14 mouse cellular contexts compared by ENCODE assay signal in the genomic region with DNA sequence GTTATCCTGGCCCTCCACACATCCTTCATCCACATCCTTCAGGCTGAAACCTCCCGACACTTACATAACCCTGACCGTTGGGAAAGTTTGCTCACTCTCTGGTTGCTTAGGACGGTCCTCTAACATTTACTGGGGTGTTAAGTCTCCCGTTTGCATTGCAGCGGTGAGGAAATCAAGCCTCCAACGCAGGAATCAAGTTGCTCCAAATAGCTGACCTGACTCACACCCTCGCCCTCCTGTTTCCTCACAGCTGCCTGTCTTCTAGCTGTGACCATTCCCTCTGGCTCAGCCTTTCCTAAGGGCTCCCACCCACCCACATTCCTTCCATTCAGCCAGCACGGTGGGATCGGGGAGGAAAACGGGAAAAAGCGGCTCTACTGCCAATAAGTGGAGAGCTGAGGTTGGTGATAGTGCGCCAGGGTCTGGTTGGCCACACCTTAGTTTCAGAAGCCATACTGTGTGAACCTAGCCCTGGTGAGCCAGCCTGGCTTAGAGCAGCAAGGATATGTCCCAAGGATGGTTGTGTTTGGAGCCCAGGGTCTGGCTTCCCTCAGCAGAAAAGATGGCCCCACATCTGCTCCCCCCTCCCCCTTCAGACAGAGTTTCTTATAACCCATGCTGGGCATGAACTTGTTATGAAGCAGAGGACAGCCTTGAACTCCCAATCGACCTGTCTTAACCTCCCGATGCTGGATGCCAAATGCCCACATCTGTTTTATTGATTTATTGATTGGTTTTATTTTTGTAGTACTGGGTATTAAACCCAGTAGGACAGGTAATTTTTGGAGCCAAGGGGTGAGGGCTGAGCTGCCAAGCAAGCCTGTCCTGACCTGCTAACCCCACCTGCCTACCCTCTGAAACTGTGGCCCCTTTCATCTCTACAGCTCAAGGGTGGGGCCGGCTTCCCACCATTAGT. TPM values are rescaled to one million over a fixed set of nuclear protein-coding genes. Genes with fewer than 3 reads are reported as not detected.
A peak's percentile ranks its signal among the peaks of the same experiment; 100 is the strongest.
DNase-seq lines count a peak whose midpoint lies in the region; ATAC-seq and TF ChIP-seq lines count a peak whose summit lies in the region.
"Had no signal": no experiment of that assay in that cellular context is flagged by ENCODE, and none has a peak within 500 bp of the region (broad histone marks: within the 10 kb centered on the region; RNA-seq: fewer than 3 reads in every experiment).

No protein-coding gene starts in this region.

- peaks cover 33% of the 10 kb centered on the region for H3K4me1 ChIP-seq in heart, embryonic 12.5 days (replicated peaks)
- no peaks in the 10 kb centered on the region for H3K4me1 ChIP-seq in heart, adult 2 months (ENCODE audit: control insufficient read depth, insufficient read depth, low read length)
- H3K4me1 ChIP-seq in liver, embryonic 16.5 days (ENCODE audit: control insufficient read depth, low read depth, low read length): peaks cover 6% of the 10 kb centered on the region; the same call in 1 of the 2 replicates
- H3K4me1 ChIP-seq in ES-E14 (ENCODE audit: control insufficient read depth in 2 of 2, insufficient read depth in 2 of 2, low read length in 2 of 2, poor library complexity in 1 of 2): peaks cover 3 to 27% of the 10 kb centered on the region in 2 experiments; a peak in 3 of 4 replicates
- no peaks in the 10 kb centered on the region for H3K4me1 ChIP-seq in hindbrain, embryonic 16.5 days (ENCODE audit: control insufficient read depth, insufficient read depth, low read depth, low read length)

- in situ Hi-C loops in ES-E14 (cut with MboI; ENCODE audit: low sequenced_read_pairs in 2 of 2, unreplicated experiment in 2 of 2): no loop called here

- no peak for TF ChIP-seq CTCF in heart, adult 2 months (IDR thresholded peaks at IDR 0.05)

- H3K79me2 ChIP-seq in heart, adult 2 months (replicated peaks; ENCODE audit: control insufficient read depth, insufficient read depth, low read length): no peaks in the 10 kb centered on the region

- no peak for ATAC-seq in heart, embryonic 12.5 days (ENCODE audit: insufficient number of reproducible peaks, low FRiP score)
- no peak; the same call in 1 of the 2 replicates for ATAC-seq in liver, embryonic 16.5 days (ENCODE audit: low read depth)
- ATAC-seq in hindbrain, embryonic 16.5 days: no peak

- no peak for TF ChIP-seq POLR2A in heart, adult 2 months (IDR thresholded peaks at IDR 0.05; ENCODE audit: insufficient read depth, low read depth, low read length)

- no peak for DNase-seq in heart, adult 2 months
- DNase-seq in liver (no peak), ES-E14 (ENCODE audit: low read depth, low spot score) (no peak)
- DNase-seq in lung, postnatal 25 days (ENCODE audit: low spot score): peak; percentile 46
- DNase-seq in layer of hippocampus, adult 11-12 months (ENCODE audit: low spot score): no peak
- DNase-seq: heart, adult 11 months had no signal

- H3K9me3 ChIP-seq in heart, embryonic 12.5 days (replicated peaks): no peaks in the 10 kb centered on the region
- no peaks in the 10 kb centered on the region for H3K9me3 ChIP-seq in liver, embryonic 16.5 days (replicated peaks; ENCODE audit: control insufficient read depth, low read length)
- H3K9me3 ChIP-seq in ES-E14 (ENCODE audit: control insufficient read depth, insufficient read depth, low read depth, low read length): no peaks in the 10 kb centered on the region
- no peaks in the 10 kb centered on the region for H3K9me3 ChIP-seq in hindbrain, embryonic 16.5 days (ENCODE audit: control insufficient read depth, low read length)
- H3K9me3 ChIP-seq: embryonic facial prominence, embryonic 15.5 days had no signal

- peak overlapping the region; percentile 37 for H3K27ac ChIP-seq in heart, embryonic 12.5 days (ENCODE audit: poor library complexity, severe bottlenecking)
- H3K27ac ChIP-seq in heart, adult 2 months: no peak overlapping the region
- peak overlapping the region; percentile 54 for H3K27ac ChIP-seq in liver, embryonic 16.5 days (ENCODE audit: low read length)
- H3K27ac ChIP-seq in ES-E14 (ENCODE audit: insufficient read depth, low read depth, low read length, poor library complexity, severe bottlenecking): 0 out of 2 replicates have a peak overlapping the region, but pooled peaks have one; percentile 9
- H3K27ac ChIP-seq in hindbrain, embryonic 16.5 days (ENCODE audit: low read depth, low read length): no peak overlapping the region
- H3K27ac ChIP-seq: embryonic facial prominence, embryonic 15.5 days had no signal

- intact Hi-C loops in heart, adult 2 months (cut with DNase I): loop anchor here (1.0 kb wide), 1 partner anchor 204 kb away; no protein-coding TSS in a partner anchor

- no peak for TF ChIP-seq EP300 in heart, adult 2 months (IDR thresholded peaks at IDR 0.05; ENCODE audit: insufficient read depth, low read depth, low read length)

- 0 out of 2 replicates have a peak overlapping the region, but pooled peaks have one; percentile 23 for H3K9ac ChIP-seq in heart, embryonic 12.5 days
- H3K9ac ChIP-seq in heart, adult 2 months (ENCODE audit: low read depth, low read length): no peak overlapping the region
- H3K9ac ChIP-seq in liver, embryonic 16.5 days (ENCODE audit: low read depth, low read length): no peak overlapping the region
- no peak overlapping the region for H3K9ac ChIP-seq in ES-E14 (ENCODE audit: insufficient read depth, low read depth, low read length, poor library complexity, severe bottlenecking)
- H3K9ac ChIP-seq in hindbrain, embryonic 16.5 days (ENCODE audit: low read depth, low read length): no peak overlapping the region
- H3K9ac ChIP-seq: embryonic facial prominence, embryonic 15.5 days had no signal

- no peaks in the 10 kb centered on the region for H3K36me3 ChIP-seq in heart, embryonic 12.5 days
- H3K36me3 ChIP-seq in heart, adult 2 months (ENCODE audit: control insufficient read depth, insufficient read depth, low read length): no peaks in the 10 kb centered on the region
- H3K36me3 ChIP-seq in liver, embryonic 16.5 days (ENCODE audit: control insufficient read depth, insufficient read depth): no peaks in the 10 kb centered on the region
- H3K36me3 ChIP-seq in ES-E14 (ENCODE audit: control insufficient read depth, insufficient read depth, low read length, poor library complexity, severe bottlenecking): peaks cover 2% of the 10 kb centered on the region; the same call in 1 of the 2 replicates
- no peaks in the 10 kb centered on the region for H3K36me3 ChIP-seq in hindbrain, embryonic 16.5 days (ENCODE audit: control insufficient read depth, insufficient read depth, low read length)
- H3K36me3 ChIP-seq: embryonic facial prominence, embryonic 15.5 days had no signal

- no peak overlapping the region for H3K4me3 ChIP-seq in heart, embryonic 12.5 days
- no peak overlapping the region for H3K4me3 ChIP-seq in heart, adult 2 months
- H3K4me3 ChIP-seq in liver, embryonic 16.5 days (ENCODE audit: low read depth, low read length): no peak overlapping the region
- H3K4me3 ChIP-seq in ES-E14 (ENCODE audit: insufficient read depth in 1 of 2, low read depth in 1 of 2, low read length in 2 of 2, poor library complexity in 1 of 2, severe bottlenecking in 1 of 2): no peak overlapping the region
- H3K4me3 ChIP-seq in hindbrain, embryonic 16.5 days (ENCODE audit: low read length): no peak overlapping the region
- H3K4me3 ChIP-seq: embryonic facial prominence, embryonic 15.5 days had no signal

- WGBS in heart, embryonic 12.5 days: 25% methylated on average over 15 of the region's 15 CpGs
- WGBS in heart, adult 2 months: 36% methylated on average over 15 of the region's 15 CpGs
- WGBS in liver, embryonic 16.5 days (ENCODE audit: insufficient replicate concordance): 30% methylated on average over 15 of the region's 15 CpGs
- 54% methylated on average over 15 of the region's 15 CpGs for WGBS in hindbrain, embryonic 16.5 days

- H3K27me3 ChIP-seq in heart, embryonic 12.5 days (replicated peaks): peaks cover 19% of the 10 kb centered on the region
- H3K27me3 ChIP-seq in heart, adult 2 months (ENCODE audit: control insufficient read depth, insufficient read depth, low read length): peaks cover 2% of the 10 kb centered on the region; the same call in 1 of the 2 replicates
- H3K27me3 ChIP-seq in liver, embryonic 16.5 days (ENCODE audit: control insufficient read depth, insufficient read depth, low read depth, low read length): peaks cover 12% of the 10 kb centered on the region
- H3K27me3 ChIP-seq in hindbrain, embryonic 16.5 days (replicated peaks; ENCODE audit: control insufficient read depth, insufficient read depth, low read length): peaks cover 7% of the 10 kb centered on the region
- H3K27me3 ChIP-seq: Patski had no signal

- H3K4me2 ChIP-seq in heart, embryonic 12.5 days: 0 out of 2 replicates have a peak overlapping the region, but pooled peaks have one; percentile 15
- no peak overlapping the region for H3K4me2 ChIP-seq in liver, embryonic 16.5 days (ENCODE audit: low read depth, low read length)
- no peak overlapping the region for H3K4me2 ChIP-seq in hindbrain, embryonic 16.5 days (ENCODE audit: low read length)
- H3K4me2 ChIP-seq: embryonic facial prominence, embryonic 15.5 days had no signal

RNA-seq across cellular contexts. Expression of gene Taf8, which starts 29.4 kb away (rescaled TPM):
- 21.1 and 22.1 TPM in 2 replicates for polyA plus RNA-seq in heart, embryonic 12.5 days (2016; fragmentation: Nextera tagmentation; extraction: Ambion mirVana)
- total RNA-seq in heart, adult 2 months (2021): 10 to 100 TPM; 10.8 to 12.5 TPM
- polyA plus RNA-seq in heart, adult 2 months (2012; rRNA removed): 14.2 and 21.0 TPM in 2 replicates
- 14.2 and 14.3 TPM in 2 replicates for polyA plus RNA-seq in liver, embryonic 16.5 days (2015; fragmentation: Nextera tagmentation; extraction: Ambion mirVana)
- total RNA-seq in ES-E14 (2012; rRNA removed): 40.0 and 58.6 TPM in 2 replicates
- polyA plus RNA-seq in hindbrain, embryonic 16.5 days (2015; fragmentation: Nextera tagmentation; extraction: Ambion mirVana): 20.0 and 20.5 TPM in 2 replicates

RNA-seq across cellular contexts. Expression of gene Ccnd3, which starts 32.2 kb away (rescaled TPM):
- 533 and 538 TPM in 2 replicates for polyA plus RNA-seq in heart, embryonic 12.5 days (2016; fragmentation: Nextera tagmentation; extraction: Ambion mirVana)
- 10 to 100 TPM; 75.9 to 83.7 TPM for total RNA-seq in heart, adult 2 months (2021)
- 75.1 and 77.5 TPM in 2 replicates for polyA plus RNA-seq in heart, adult 2 months (2012; rRNA removed)
- polyA plus RNA-seq in liver, embryonic 16.5 days (2015; fragmentation: Nextera tagmentation; extraction: Ambion mirVana): 300 and 331 TPM in 2 replicates
- total RNA-seq in ES-E14 (2012; rRNA removed): 125 and 131 TPM in 2 replicates
- 81.7 and 99.9 TPM in 2 replicates for polyA plus RNA-seq in hindbrain, embryonic 16.5 days (2015; fragmentation: Nextera tagmentation; extraction: Ambion mirVana)

RNA-seq across cellular contexts. Expression of gene 1700001C19Rik, which starts 35.5 kb away (rescaled TPM):
- polyA plus RNA-seq in heart, embryonic 12.5 days (2016; fragmentation: Nextera tagmentation; extraction: Ambion mirVana): 1.0 and 1.2 TPM in 2 replicates
- not detected for total RNA-seq in heart, adult 2 months (2021)
- polyA plus RNA-seq in heart, adult 2 months (2012; rRNA removed): 0.44 and 0.76 TPM in 2 replicates
- polyA plus RNA-seq in liver, embryonic 16.5 days (2015; fragmentation: Nextera tagmentation; extraction: Ambion mirVana): 1.7 and 2.3 TPM in 2 replicates
- total RNA-seq in ES-E14 (2012; rRNA removed): 0.85 TPM in 2 replicates
- 0.62 and 1.1 TPM in 2 replicates for polyA plus RNA-seq in hindbrain, embryonic 16.5 days (2015; fragmentation: Nextera tagmentation; extraction: Ambion mirVana)
- total RNA-seq: left cerebral cortex, postnatal 36 days; megakaryocyte-erythroid progenitor cell, adult 5-6 weeks had no signal
- polyA plus RNA-seq: C2C12 had no signal

RNA-seq across cellular contexts. Expression of gene AI661453, which starts 36.3 kb away (rescaled TPM):
- 0.85 and 1.1 TPM in 2 replicates for polyA plus RNA-seq in heart, embryonic 12.5 days (2016; fragmentation: Nextera tagmentation; extraction: Ambion mirVana)
- 1 to 10 TPM; 1.2 to 1.4 TPM for total RNA-seq in heart, adult 2 months (2021)
- polyA plus RNA-seq in heart, adult 2 months (2012; rRNA removed): 0.64 and 1.00 TPM in 2 replicates
- 0.60 and 0.77 TPM in 2 replicates for polyA plus RNA-seq in liver, embryonic 16.5 days (2015; fragmentation: Nextera tagmentation; extraction: Ambion mirVana)
- total RNA-seq in ES-E14 (2012; rRNA removed): 1.5 and 2.2 TPM in 2 replicates
- 0.11 and 0.42 TPM in 2 replicates for polyA plus RNA-seq in hindbrain, embryonic 16.5 days (2015; fragmentation: Nextera tagmentation; extraction: Ambion mirVana)

Comparison
In these comparisons a context has a peak if more than half of its experiments do, and no peak if none do; other contexts are left out.
1. H3K27ac ChIP-seq: peak in heart, embryonic 12.5 days (single experiment), liver, embryonic 16.5 days (single experiment) and ES-E14 (single experiment); none in heart, adult 2 months (single experiment) and hindbrain, embryonic 16.5 days (single experiment).